Mouse (Mus musculus): Measurements from ENCODE around the gene Dock10.
A peak's percentile ranks its signal among the peaks of the same experiment; 100 is the strongest.
"Not testable (repeated sequence)": the region's sequence is repeated elsewhere in the genome, so short reads cannot be mapped to it uniquely, and the experiment has no call there.

Gene Dock10

GRCm38 (mm10) chr1:80757977-80758797 lies at the start of gene Dock10:
Gene Dock10, minus strand, starts transcription at chr1:80758527.
- DNase-seq (ENCODE audit: low spot score), result peak; percentile 60

- DNase-seq (ENCODE audit: low spot score), result no peak
Observed at GRCm38 (mm10) chr1:80806835-80807398, 48.6 kb upstream of the Dock10 start.

GRCm38 (mm10) chr1:80802023-80802422 lies 43.7 kb upstream of the Dock10 start:
- no peak for DNase-seq (ENCODE audit: low spot score)

- DNase-seq (ENCODE audit: low spot score), result no peak
Observed at GRCm38 (mm10) chr1:80785066-80785779, 26.9 kb upstream of the Dock10 start.

- DNase-seq (ENCODE audit: low spot score), result peak; percentile 24
Observed at GRCm38 (mm10) chr1:80784155-80784554, 25.8 kb upstream of the Dock10 start.

- DNase-seq (ENCODE audit: low spot score), result no peak
Observed at GRCm38 (mm10) chr1:80765504-80765903, 7.2 kb upstream of the Dock10 start.

- DNase-seq (ENCODE audit: low spot score), result no peak
Observed at GRCm38 (mm10) chr1:80763042-80763950, 5.0 kb upstream of the Dock10 start.

GRCm38 (mm10) chr1:80758798-80759184 lies 464 bp upstream of the Dock10 start:
- DNase-seq (ENCODE audit: low spot score), result no peak

- DNase-seq (ENCODE audit: low spot score), result peak; percentile 8
Observed at GRCm38 (mm10) chr1:80757650-80757976, 714 bp downstream of the Dock10 start.

- peak; percentile 47 for DNase-seq (ENCODE audit: low spot score)
Observed at GRCm38 (mm10) chr1:80756824-80757649, 1.3 kb downstream of the Dock10 start.

GRCm38 (mm10) chr1:80756060-80756439 lies 2.3 kb downstream of the Dock10 start:
- DNase-seq (ENCODE audit: low spot score), result no peak

- no peak for DNase-seq (ENCODE audit: low spot score)
Observed at GRCm38 (mm10) chr1:80755296-80756059, 2.8 kb downstream of the Dock10 start.

- not testable (repeated sequence) for DNase-seq (ENCODE audit: low spot score)
Observed at GRCm38 (mm10) chr1:80749122-80749521, 9.2 kb downstream of the Dock10 start.

GRCm38 (mm10) chr1:80746691-80747463 lies 11.4 kb downstream of the Dock10 start:
- DNase-seq (ENCODE audit: low spot score), result no peak

- DNase-seq (ENCODE audit: low spot score), result no peak
Observed at GRCm38 (mm10) chr1:80746195-80746594, 12.1 kb downstream of the Dock10 start.

- DNase-seq (ENCODE audit: low spot score), result no peak
Observed at GRCm38 (mm10) chr1:80739472-80739871, 18.9 kb downstream of the Dock10 start.

GRCm38 (mm10) chr1:80737812-80738391 lies 20.4 kb downstream of the Dock10 start:
- no peak for DNase-seq (ENCODE audit: low spot score)

- DNase-seq (ENCODE audit: low spot score), result no peak
Observed at GRCm38 (mm10) chr1:80730582-80730981, 27.7 kb downstream of the Dock10 start.

- DNase-seq (ENCODE audit: low spot score), result no peak
Observed at GRCm38 (mm10) chr1:80730174-80730573, 28.2 kb downstream of the Dock10 start.
